Mouse (Mus musculus) stomach, postnatal 0 days (tissue): ENCODE measurements at regions not wholly inside any gene's neighbourhood (a gene's known extent, or its start where the extent isn't known, plus 50 kb on each side); places are given as distances from the start of the nearest gene placed in this dataset.

Source experiments
- ATAC-seq: fragments of 200-750 bp; cut with Nextera tagmentation; 2 replicates; pipeline ENCODE4 v1.8.0; 2017; ENCODE audit not compliant: low FRiP score, low TSS enrichment
- DNase-seq: peaks from one replicate; pipeline ENCODE4 v3.0.0-alpha.2; 2016; ENCODE audit warnings: low spot score
- H3K27ac ChIP-seq: fragments of 300-500 bp; sonication (generic); replicated peaks from 2 replicates; pipeline ENCODE4 v1.5.1; 2014; ENCODE audit warnings: mild to moderate bottlenecking, control low read depth
- H3K27me3 ChIP-seq: fragments of 300-500 bp; sonication (generic); 2 replicates; pipeline ENCODE4 v1.6.1; 2014; ENCODE audit warnings: low read length; ENCODE audit not compliant: control insufficient read depth, insufficient read depth
- H3K36me3 ChIP-seq: fragments of 300-500 bp; sonication (generic); 2 replicates; pipeline ENCODE4 v1.6.1; 2014; ENCODE audit warnings: low read length, mixed read lengths; ENCODE audit not compliant: control insufficient read depth, insufficient read depth
- H3K4me1 ChIP-seq: fragments of 300-500 bp; sonication (generic); replicated peaks from 2 replicates; pipeline ENCODE4 v1.6.1; 2014; ENCODE audit warnings: antibody characterized with exemption; ENCODE audit not compliant: control insufficient read depth, insufficient read depth
- H3K4me2 ChIP-seq: fragments of 300-500 bp; sonication (generic); replicated peaks from 2 replicates; pipeline ENCODE4 v1.6.1; 2014; ENCODE audit warnings: low read depth, mild to moderate bottlenecking, control low read depth, moderate library complexity
- H3K4me3 ChIP-seq: fragments of 300-500 bp; sonication (generic); 2 replicates; pipeline ENCODE4 v1.5.1; 2014; ENCODE audit warnings: low read depth, low read length, control low read depth
- H3K9ac ChIP-seq: fragments of 300-500 bp; sonication (generic); 2 replicates; pipeline ENCODE4 v1.6.1; 2014; ENCODE audit warnings: mild to moderate bottlenecking, low read length, control low read depth, mixed read lengths
- H3K9me3 ChIP-seq: fragments of 300-500 bp; sonication (generic); 2 replicates; pipeline ENCODE4 v1.6.1; 2016; ENCODE audit warnings: low read length; ENCODE audit not compliant: control insufficient read depth
- CTCF ChIP-seq: IDR thresholded peaks from 2 replicates; pipeline ENCODE4 v1.5.1; 2016; ENCODE audit warnings: antibody characterized with exemption, low read depth, mild to moderate bottlenecking, moderate library complexity
- EP300 ChIP-seq: optimal IDR thresholded peaks from 2 replicates; pipeline ENCODE3; 2016; ENCODE audit warnings: antibody characterized with exemption
- WGBS: fragments of 180-500 bp; shearing (Covaris S2); extraction: QIAGEN DNeasy Blood & Tissue Kit; methylation state at CpG from one replicate; pipeline ENCODE4 v1.1.7; 2014; 5-methylcytosine and 5-hydroxymethylcytosine counted together

- no peak overlapping the region for H3K27ac ChIP-seq
- no peaks in the 10 kb centered on the region for H3K4me1 ChIP-seq
- DNase-seq, result no peak
- no peaks in the 10 kb centered on the region for H3K9me3 ChIP-seq
- ATAC-seq, result no peak
- TF ChIP-seq CTCF, result no peak
- no peak for TF ChIP-seq EP300
- 73% methylated on average over 2 of the region's 2 CpGs for WGBS
- no peaks in the 10 kb centered on the region for H3K27me3 ChIP-seq
- no peaks in the 10 kb centered on the region for H3K36me3 ChIP-seq
- no peak overlapping the region for H3K9ac ChIP-seq
- no peak overlapping the region for H3K4me3 ChIP-seq
- H3K4me2 ChIP-seq, result no peak overlapping the region
Measured at GRCm38 (mm10) chr8:126705391-126705790, 111.6 kb upstream of the Irf2bp2 start.

- no peaks in the 10 kb centered on the region for H3K9me3 ChIP-seq
- no peak for DNase-seq
- H3K4me3 ChIP-seq, result no peak overlapping the region
- no peaks in the 10 kb centered on the region for H3K36me3 ChIP-seq
- no peaks in the 10 kb centered on the region for H3K4me1 ChIP-seq
- no peak for ATAC-seq
- no peak overlapping the region for H3K9ac ChIP-seq
- no peak overlapping the region for H3K4me2 ChIP-seq
- WGBS, result 89% methylated on average over 8 of the region's 8 CpGs
- no peak overlapping the region for H3K27ac ChIP-seq
- H3K27me3 ChIP-seq, result no peaks in the 10 kb centered on the region
- TF ChIP-seq EP300, result no peak
- TF ChIP-seq CTCF, result no peak
Measured at GRCm38 (mm10) chr8:126704706-126705105, 110.9 kb upstream of the Irf2bp2 start.

- Histone ChIP-seq H3K27me3 (no peaks in the 10 kb centered on the region), H3K36me3 (no peaks in the 10 kb centered on the region), H3K9me3 (no peaks in the 10 kb centered on the region), H3K4me1 (peaks cover 7% of the 10 kb centered on the region), H3K9ac (no peak overlapping the region), H3K4me3 (no peak overlapping the region), H3K27ac (no peak overlapping the region), H3K4me2 (no peak overlapping the region)
- ATAC-seq, result peak; percentile 70
- WGBS, result 74% methylated on average over 5 of the region's 5 CpGs
- no peak for TF ChIP-seq CTCF
- TF ChIP-seq EP300, result no peak
- peak; percentile 24 for DNase-seq
Measured at GRCm38 (mm10) chr8:126703546-126703945, 109.8 kb upstream of the Irf2bp2 start.

GRCm38 (mm10) chr8:126702294-126702693 is 108.5 kb upstream of the Irf2bp2 start:
- Histone ChIP-seq H3K36me3 (no peaks in the 10 kb centered on the region), H3K27ac (no peak overlapping the region), H3K27me3 (no peaks in the 10 kb centered on the region), H3K4me2 (no peak overlapping the region), H3K4me3 (no peak overlapping the region), H3K9ac (no peak overlapping the region), H3K4me1 (peaks cover 10% of the 10 kb centered on the region), H3K9me3 (no peaks in the 10 kb centered on the region)
- ATAC-seq (no peak), DNase-seq (no peak)
- WGBS, result 83% methylated on average over 6 of the region's 6 CpGs
- TF ChIP-seq CTCF (no peak), EP300 (no peak)

DNA sequence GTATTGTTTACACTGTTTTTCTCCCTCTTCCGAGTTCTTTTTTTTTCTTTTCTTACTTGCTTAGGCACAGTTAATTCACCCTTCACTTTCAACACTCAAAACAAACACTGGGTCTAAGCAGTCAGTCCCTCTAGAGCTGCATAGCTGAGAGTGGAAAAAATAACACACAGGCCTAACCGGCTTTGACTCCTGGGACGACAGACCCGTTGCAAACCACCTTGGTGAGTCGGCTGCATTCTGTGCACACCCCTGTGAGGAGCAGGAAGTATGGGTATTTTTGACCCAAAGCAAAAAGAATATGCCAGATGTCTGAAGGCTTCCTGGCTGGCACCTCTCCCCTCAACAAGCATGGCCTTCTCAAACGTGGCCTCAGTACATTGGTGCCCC is 105.6 kb upstream of the Irf2bp2 start:
- ATAC-seq (peak; percentile 72), DNase-seq (peak; percentile 48)
- Histone ChIP-seq H3K36me3 (no peaks in the 10 kb centered on the region), H3K9ac (no peak overlapping the region), H3K4me1 (peaks cover 12% of the 10 kb centered on the region), H3K27me3 (no peaks in the 10 kb centered on the region), H3K4me2 (no peak overlapping the region), H3K4me3 (no peak overlapping the region), H3K9me3 (no peaks in the 10 kb centered on the region), H3K27ac (peak overlapping the region; percentile 87)
- TF ChIP-seq CTCF (no peak), EP300 (peak; percentile 31)
- 2% methylated on average over 6 of the region's 6 CpGs for WGBS

DNA sequence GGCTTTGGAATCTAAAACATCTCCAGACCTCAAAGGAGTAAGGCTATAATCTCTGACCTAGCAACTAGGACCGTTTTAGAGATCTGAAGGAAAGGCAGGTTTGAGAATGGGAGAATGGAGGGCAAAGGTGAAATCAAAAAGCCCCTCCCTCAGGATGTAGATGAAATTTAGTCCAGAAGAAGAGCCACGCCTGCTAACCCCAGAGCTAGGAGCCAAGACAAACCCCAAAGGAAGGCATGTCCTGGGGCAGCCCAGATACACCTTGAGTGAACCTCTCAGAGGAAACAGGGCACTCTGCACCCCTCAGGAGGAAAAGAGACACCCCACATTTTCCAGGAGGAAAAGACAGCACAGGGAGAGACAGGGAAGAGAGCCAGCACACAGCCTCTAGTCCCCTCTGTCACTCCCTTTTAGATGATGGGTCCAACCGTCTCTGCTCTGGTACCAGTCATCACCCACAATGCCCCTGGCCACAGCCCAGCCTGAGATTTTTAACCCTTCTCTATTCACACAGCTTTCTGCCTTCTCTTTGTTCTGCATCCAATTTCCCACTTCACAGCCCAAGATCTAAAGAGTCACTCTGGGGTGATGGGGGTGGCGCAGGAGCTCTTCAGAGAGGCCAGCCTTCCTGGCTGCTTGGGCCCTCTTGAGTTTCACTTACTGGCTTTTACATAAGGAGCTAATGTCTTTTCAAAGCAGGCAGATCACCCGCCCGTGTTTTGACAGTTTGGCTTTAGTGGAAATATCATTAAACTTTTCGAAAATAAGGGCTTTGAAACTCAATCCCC is 105.0 kb upstream of the Irf2bp2 start:
- peak; percentile 22 for DNase-seq
- TF ChIP-seq EP300 (no peak), CTCF (no peak)
- 20% methylated on average over 7 of the region's 7 CpGs for WGBS
- H3K4me2 ChIP-seq, result no peak overlapping the region
- H3K4me1 ChIP-seq, result peaks cover 14% of the 10 kb centered on the region
- no peaks in the 10 kb centered on the region for H3K27me3 ChIP-seq
- H3K9ac ChIP-seq, result no peak overlapping the region
- H3K4me3 ChIP-seq, result no peak overlapping the region
- peak overlapping the region; percentile 87 for H3K27ac ChIP-seq
- no peak for ATAC-seq
- H3K9me3 ChIP-seq, result no peaks in the 10 kb centered on the region
- H3K36me3 ChIP-seq, result no peaks in the 10 kb centered on the region
